Mouse (Mus musculus): ENCODE results near the gene Tjp2. TPM values are rescaled to one million over a fixed set of nuclear protein-coding genes. Genes with fewer than 3 reads are reported as not detected.
"Not testable (repeated sequence)": the region's sequence is repeated elsewhere in the genome, so short reads cannot be mapped to it uniquely, and the experiment has no call there.

Gene Tjp2
- polyA plus RNA-seq, 1 experiment from 2014 or later: 14.0 TPM

DNA sequence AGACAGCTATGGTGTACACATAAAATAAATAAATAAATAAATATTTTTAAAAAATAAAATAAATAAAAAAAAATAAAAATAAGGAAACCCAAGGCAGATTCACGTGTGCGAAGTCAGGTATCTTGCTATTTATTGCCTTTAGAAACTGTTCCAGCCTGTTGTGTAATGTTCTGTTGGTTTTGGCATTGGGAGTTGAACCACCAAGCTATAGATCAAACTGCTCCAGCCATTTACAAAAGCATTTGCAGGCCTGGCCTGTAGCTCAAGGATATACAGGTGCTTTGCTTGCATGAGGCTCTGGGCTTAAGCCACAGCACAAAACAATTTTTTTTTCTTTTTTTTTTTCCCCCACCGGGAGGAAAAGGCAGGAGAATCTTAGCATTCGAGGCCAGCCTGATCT lies 13.2 kb upstream of the Tjp2 start:
- no peak for ATAC-seq (replicated peaks; ENCODE audit: low FRiP score)
- H3K9me3 ChIP-seq (ENCODE audit: control insufficient read depth, low read length): no peaks in the 10 kb centered on the region

DNA sequence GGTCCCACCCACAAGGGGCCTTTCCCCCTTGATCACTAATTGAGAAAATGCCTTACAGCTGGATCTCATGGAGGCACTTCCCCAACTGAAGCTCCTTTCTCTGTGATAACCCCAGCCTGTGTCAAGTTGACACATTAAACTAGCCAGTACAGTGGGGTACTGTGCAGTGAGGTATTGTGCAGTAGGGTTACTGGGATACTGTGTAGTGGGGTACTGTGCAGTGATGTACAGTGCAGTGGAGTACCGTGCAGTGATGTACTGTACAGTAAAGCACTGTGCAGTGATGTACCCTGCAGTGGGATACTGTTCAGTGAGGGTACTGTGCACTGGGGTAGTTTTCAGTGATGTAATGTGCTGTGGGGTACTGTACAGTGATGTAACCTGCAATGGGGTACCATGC lies 7.5 kb upstream of the Tjp2 start:
- not testable (repeated sequence) for DNase-seq (ENCODE audit: low spot score); H3K27me3 ChIP-seq (replicated peaks; ENCODE audit: control insufficient read depth, insufficient read depth, low read length); H3K9me3 ChIP-seq (ENCODE audit: control insufficient read depth, low read length); H3K27ac ChIP-seq (ENCODE audit: low read depth, low read length); ATAC-seq (replicated peaks; ENCODE audit: low FRiP score); H3K4me3 ChIP-seq (ENCODE audit: low read depth, low read length); H3K4me2 ChIP-seq; H3K9ac ChIP-seq (ENCODE audit: low read depth, low read length); H3K4me1 ChIP-seq (replicated peaks; ENCODE audit: control insufficient read depth, insufficient read depth, low read length); H3K36me3 ChIP-seq (ENCODE audit: control insufficient read depth, insufficient read depth, low read length)
- 88% methylated on average over 1 of the region's 1 CpGs for WGBS

More for the DNA sequence above, 13.2 kb upstream of the Tjp2 start:
- Histone ChIP-seq H3K4me2 (no peak overlapping the region), H3K4me1 (replicated peaks; ENCODE audit: control insufficient read depth, insufficient read depth, low read length) (no peaks in the 10 kb centered on the region; the same call in 1 of the 2 replicates), H3K27ac (ENCODE audit: low read depth, low read length) (no peak overlapping the region), H3K4me3 (ENCODE audit: low read depth, low read length) (no peak overlapping the region), H3K27me3 (replicated peaks; ENCODE audit: control insufficient read depth, insufficient read depth, low read length) (no peaks in the 10 kb centered on the region), H3K36me3 (ENCODE audit: control insufficient read depth, insufficient read depth, low read length) (no peaks in the 10 kb centered on the region), H3K9ac (ENCODE audit: low read depth, low read length) (no peak overlapping the region)
- no peak for DNase-seq (ENCODE audit: low spot score)
- 76% methylated on average over 4 of the region's 4 CpGs for WGBS

DNA sequence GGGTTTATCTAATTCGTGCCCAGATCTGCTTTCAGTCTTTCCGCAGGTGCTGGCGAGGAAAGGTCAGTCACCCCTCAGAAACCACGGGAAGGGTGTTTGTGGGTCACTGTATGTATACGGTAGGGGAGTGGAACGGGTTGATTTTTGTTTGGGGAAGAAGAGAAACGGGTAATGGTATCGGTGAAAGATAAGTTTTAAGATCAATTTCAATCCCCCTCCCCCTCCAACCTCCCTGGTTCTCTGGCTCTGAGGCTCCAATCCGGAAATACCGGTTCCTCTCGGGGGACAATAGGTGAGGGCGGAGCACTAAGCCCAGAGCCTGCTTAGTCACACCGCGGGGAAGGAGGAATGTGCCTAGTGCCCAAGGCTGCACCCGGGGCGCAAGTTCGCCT lies 471 bp upstream of the Tjp2 start:
- Histone ChIP-seq H3K9me3 (ENCODE audit: control insufficient read depth, low read length) (no peaks in the 10 kb centered on the region), H3K27ac (ENCODE audit: low read depth, low read length) (no peak overlapping the region), H3K27me3 (replicated peaks; ENCODE audit: control insufficient read depth, insufficient read depth, low read length) (peaks cover 13% of the 10 kb centered on the region), H3K36me3 (ENCODE audit: control insufficient read depth, insufficient read depth, low read length) (no peaks in the 10 kb centered on the region), H3K9ac (ENCODE audit: low read depth, low read length) (peak overlapping the region; percentile 23; the same call in 1 of the 2 replicates), H3K4me1 (replicated peaks; ENCODE audit: control insufficient read depth, insufficient read depth, low read length) (no peaks in the 10 kb centered on the region; the same call in 1 of the 2 replicates), H3K4me3 (ENCODE audit: low read depth, low read length) (peak overlapping the region; percentile 61), H3K4me2 (peak overlapping the region; percentile 87)
- 1% methylated on average over 17 of the region's 17 CpGs for WGBS
- ATAC-seq (replicated peaks; ENCODE audit: low FRiP score) (peak; percentile 57), DNase-seq (ENCODE audit: low spot score) (peak; percentile 43)

GRCm38 (mm10) chr19:24223851-24224251 lies 979 bp downstream of the Tjp2 start:
- Histone ChIP-seq H3K4me1 (replicated peaks; ENCODE audit: control insufficient read depth, insufficient read depth, low read length) (no peaks in the 10 kb centered on the region; the same call in 1 of the 2 replicates), H3K27me3 (replicated peaks; ENCODE audit: control insufficient read depth, insufficient read depth, low read length) (peaks cover 13% of the 10 kb centered on the region), H3K27ac (ENCODE audit: low read depth, low read length) (peak overlapping the region; percentile 62; the same call in 1 of the 2 replicates), H3K9me3 (ENCODE audit: control insufficient read depth, low read length) (no peaks in the 10 kb centered on the region), H3K9ac (ENCODE audit: low read depth, low read length) (peak overlapping the region; percentile 65), H3K36me3 (ENCODE audit: control insufficient read depth, insufficient read depth, low read length) (no peaks in the 10 kb centered on the region), H3K4me2 (peak overlapping the region; percentile 87), H3K4me3 (ENCODE audit: low read depth, low read length) (peak overlapping the region; percentile 61)
- 28% methylated on average over 11 of the region's 11 CpGs for WGBS
- DNase-seq (ENCODE audit: low spot score) (no peak), ATAC-seq (replicated peaks; ENCODE audit: low FRiP score) (no peak)

GRCm38 (mm10) chr19:24221455-24221854 lies 3.4 kb downstream of the Tjp2 start:
- H3K36me3 ChIP-seq (ENCODE audit: control insufficient read depth, insufficient read depth, low read length): no peaks in the 10 kb centered on the region
- peaks cover 13% of the 10 kb centered on the region for H3K27me3 ChIP-seq (replicated peaks; ENCODE audit: control insufficient read depth, insufficient read depth, low read length)
- H3K9ac ChIP-seq (ENCODE audit: low read depth, low read length): no peak overlapping the region
- no peaks in the 10 kb centered on the region; the same call in 1 of the 2 replicates for H3K4me1 ChIP-seq (replicated peaks; ENCODE audit: control insufficient read depth, insufficient read depth, low read length)
- 88% methylated on average over 4 of the region's 4 CpGs for WGBS
- DNase-seq (ENCODE audit: low spot score) (no peak), ATAC-seq (replicated peaks; ENCODE audit: low FRiP score) (no peak)
- H3K4me3 ChIP-seq (ENCODE audit: low read depth, low read length): no peak overlapping the region
- no peak overlapping the region for H3K27ac ChIP-seq (ENCODE audit: low read depth, low read length)
- no peaks in the 10 kb centered on the region for H3K9me3 ChIP-seq (ENCODE audit: control insufficient read depth, low read length)
- H3K4me2 ChIP-seq: no peak overlapping the region

DNA sequence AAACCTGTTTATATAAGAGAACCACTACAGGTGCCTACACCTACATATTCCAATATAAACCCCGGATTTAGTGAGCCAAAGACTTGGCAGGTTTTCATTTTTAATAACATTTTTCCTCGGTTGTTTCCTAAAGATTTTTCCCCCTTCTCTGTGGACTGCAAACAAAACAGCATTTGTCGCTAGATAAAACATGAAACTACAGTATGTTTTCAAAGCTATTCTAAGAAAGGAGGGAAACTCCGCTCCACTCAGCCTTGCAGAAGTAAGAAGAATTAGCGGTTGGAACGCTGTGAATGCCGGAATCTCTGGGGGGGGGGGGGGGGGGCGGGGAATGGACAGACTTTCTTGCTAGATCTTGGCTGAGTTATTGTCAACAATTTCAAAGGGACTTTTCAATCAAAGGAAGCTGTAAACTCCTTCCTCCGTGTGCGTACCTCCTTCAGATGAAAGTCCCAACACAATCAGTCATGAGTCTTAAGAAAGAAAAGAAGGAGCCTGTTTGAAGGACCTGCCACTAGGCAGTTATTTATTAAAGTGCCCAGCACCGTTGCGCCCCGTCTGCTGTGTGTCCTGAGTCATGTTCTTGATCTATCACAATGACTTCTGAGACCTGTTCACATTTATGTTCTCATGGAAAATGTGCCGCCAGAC lies 3.9 kb downstream of the Tjp2 start:
- no peak for ATAC-seq (replicated peaks; ENCODE audit: low FRiP score)
- H3K36me3 ChIP-seq (ENCODE audit: control insufficient read depth, insufficient read depth, low read length): no peaks in the 10 kb centered on the region
- H3K9ac ChIP-seq (ENCODE audit: low read depth, low read length): no peak overlapping the region
- H3K9me3 ChIP-seq (ENCODE audit: control insufficient read depth, low read length): no peaks in the 10 kb centered on the region
- H3K27me3 ChIP-seq (replicated peaks; ENCODE audit: control insufficient read depth, insufficient read depth, low read length): peaks cover 13% of the 10 kb centered on the region
- no peak overlapping the region for H3K4me2 ChIP-seq
- no peak for DNase-seq (ENCODE audit: low spot score)
- H3K27ac ChIP-seq (ENCODE audit: low read depth, low read length): no peak overlapping the region
- 56% methylated on average over 14 of the region's 14 CpGs for WGBS
- H3K4me1 ChIP-seq (replicated peaks; ENCODE audit: control insufficient read depth, insufficient read depth, low read length): no peaks in the 10 kb centered on the region; the same call in 1 of the 2 replicates
- H3K4me3 ChIP-seq (ENCODE audit: low read depth, low read length): no peak overlapping the region

DNA sequence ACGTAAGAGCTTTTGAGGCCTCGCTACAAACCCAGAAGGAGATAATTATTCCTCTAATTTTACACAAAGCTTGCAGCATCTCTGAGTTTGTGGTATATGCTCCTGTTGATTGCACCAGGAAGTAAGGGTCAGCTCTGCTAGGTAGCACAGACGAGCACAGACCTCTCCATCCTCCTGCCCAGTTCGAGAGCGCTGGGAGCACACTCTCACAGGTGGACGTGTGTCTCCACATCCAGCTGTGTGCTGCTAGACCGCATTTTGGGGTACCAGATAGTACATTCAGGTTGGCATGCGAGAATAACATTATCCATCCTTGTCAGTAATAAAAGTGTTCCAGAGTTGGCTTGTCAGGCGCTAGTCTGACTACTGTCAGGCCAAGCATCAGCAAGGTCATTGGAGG lies 5.8 kb downstream of the Tjp2 start:
- H3K9me3 ChIP-seq (ENCODE audit: control insufficient read depth, low read length): no peaks in the 10 kb centered on the region
- no peak overlapping the region for H3K27ac ChIP-seq (ENCODE audit: low read depth, low read length)
- H3K9ac ChIP-seq (ENCODE audit: low read depth, low read length): no peak overlapping the region
- H3K4me2 ChIP-seq: no peak overlapping the region
- WGBS: 75% methylated on average over 9 of the region's 9 CpGs
- peaks cover 4% of the 10 kb centered on the region for H3K27me3 ChIP-seq (replicated peaks; ENCODE audit: control insufficient read depth, insufficient read depth, low read length)
- H3K4me1 ChIP-seq (replicated peaks; ENCODE audit: control insufficient read depth, insufficient read depth, low read length): no peaks in the 10 kb centered on the region; the same call in 1 of the 2 replicates
- H3K36me3 ChIP-seq (ENCODE audit: control insufficient read depth, insufficient read depth, low read length): no peaks in the 10 kb centered on the region
- H3K4me3 ChIP-seq (ENCODE audit: low read depth, low read length): no peak overlapping the region
- DNase-seq (ENCODE audit: low spot score) (no peak), ATAC-seq (replicated peaks; ENCODE audit: low FRiP score) (no peak)

GRCm38 (mm10) chr19:24218291-24218690 lies 6.5 kb downstream of the Tjp2 start:
- no peak overlapping the region for H3K4me2 ChIP-seq
- H3K27me3 ChIP-seq (replicated peaks; ENCODE audit: control insufficient read depth, insufficient read depth, low read length): no peaks in the 10 kb centered on the region; the same call in 1 of the 2 replicates
- ATAC-seq (replicated peaks; ENCODE audit: low FRiP score): no peak
- no peak overlapping the region for H3K9ac ChIP-seq (ENCODE audit: low read depth, low read length)
- H3K27ac ChIP-seq (ENCODE audit: low read depth, low read length): no peak overlapping the region
- H3K4me3 ChIP-seq (ENCODE audit: low read depth, low read length): no peak overlapping the region
- 33% methylated on average over 2 of the region's 2 CpGs for WGBS
- no peaks in the 10 kb centered on the region for H3K36me3 ChIP-seq (ENCODE audit: control insufficient read depth, insufficient read depth, low read length)
- no peak for DNase-seq (ENCODE audit: low spot score)
- H3K9me3 ChIP-seq (ENCODE audit: control insufficient read depth, low read length): no peaks in the 10 kb centered on the region
- H3K4me1 ChIP-seq (replicated peaks; ENCODE audit: control insufficient read depth, insufficient read depth, low read length): peaks cover 3% of the 10 kb centered on the region; the same call in 1 of the 2 replicates

DNA sequence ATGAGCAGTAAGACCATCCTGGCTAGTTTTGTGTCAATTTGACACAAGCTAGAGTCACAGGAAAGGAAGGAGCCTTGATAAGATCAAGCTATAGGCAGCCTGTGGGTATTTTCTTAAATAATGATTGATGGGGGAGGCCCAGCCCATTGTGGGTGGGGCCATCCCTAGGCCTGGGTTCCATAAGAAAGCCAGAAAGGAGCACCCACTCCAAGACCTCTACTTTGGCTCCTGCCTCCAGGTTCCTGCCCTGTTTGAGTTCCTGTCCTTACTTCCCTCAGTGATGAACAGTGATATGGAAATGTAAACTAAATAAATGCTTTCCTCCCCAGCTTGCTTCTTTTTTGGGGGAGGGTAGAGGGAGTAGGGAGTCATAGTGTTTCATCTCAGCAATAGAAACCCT lies 7.0 kb downstream of the Tjp2 start:
- ATAC-seq (replicated peaks; ENCODE audit: low FRiP score): no peak

More for the DNA sequence above, 7.0 kb downstream of the Tjp2 start:
- no peak for DNase-seq (ENCODE audit: low spot score)
- Histone ChIP-seq H3K4me3 (ENCODE audit: low read depth, low read length) (no peak overlapping the region), H3K9me3 (ENCODE audit: control insufficient read depth, low read length) (no peaks in the 10 kb centered on the region), H3K27ac (ENCODE audit: low read depth, low read length) (no peak overlapping the region), H3K4me2 (no peak overlapping the region), H3K4me1 (replicated peaks; ENCODE audit: control insufficient read depth, insufficient read depth, low read length) (peaks cover 4% of the 10 kb centered on the region; the same call in 1 of the 2 replicates), H3K27me3 (replicated peaks; ENCODE audit: control insufficient read depth, insufficient read depth, low read length) (no peaks in the 10 kb centered on the region), H3K36me3 (ENCODE audit: control insufficient read depth, insufficient read depth, low read length) (no peaks in the 10 kb centered on the region), H3K9ac (ENCODE audit: low read depth, low read length) (no peak overlapping the region)
